Mouse (Mus musculus) monocyte, adult 2 months (primary cell): ENCODE measurements around the gene Cfap69.
"Not testable (repeated sequence)": the region's sequence is repeated elsewhere in the genome, so short reads cannot be mapped to it uniquely, and the experiment has no call there.

Source experiments
- DNase-seq, 2 experiments: peaks; one replicate each; pipeline ENCODE4 v3.0.0; 2022; ENCODE audit warnings: low spot score in 2 of 2, low read depth in 1 of 2

Cfap69 gene

DNA sequence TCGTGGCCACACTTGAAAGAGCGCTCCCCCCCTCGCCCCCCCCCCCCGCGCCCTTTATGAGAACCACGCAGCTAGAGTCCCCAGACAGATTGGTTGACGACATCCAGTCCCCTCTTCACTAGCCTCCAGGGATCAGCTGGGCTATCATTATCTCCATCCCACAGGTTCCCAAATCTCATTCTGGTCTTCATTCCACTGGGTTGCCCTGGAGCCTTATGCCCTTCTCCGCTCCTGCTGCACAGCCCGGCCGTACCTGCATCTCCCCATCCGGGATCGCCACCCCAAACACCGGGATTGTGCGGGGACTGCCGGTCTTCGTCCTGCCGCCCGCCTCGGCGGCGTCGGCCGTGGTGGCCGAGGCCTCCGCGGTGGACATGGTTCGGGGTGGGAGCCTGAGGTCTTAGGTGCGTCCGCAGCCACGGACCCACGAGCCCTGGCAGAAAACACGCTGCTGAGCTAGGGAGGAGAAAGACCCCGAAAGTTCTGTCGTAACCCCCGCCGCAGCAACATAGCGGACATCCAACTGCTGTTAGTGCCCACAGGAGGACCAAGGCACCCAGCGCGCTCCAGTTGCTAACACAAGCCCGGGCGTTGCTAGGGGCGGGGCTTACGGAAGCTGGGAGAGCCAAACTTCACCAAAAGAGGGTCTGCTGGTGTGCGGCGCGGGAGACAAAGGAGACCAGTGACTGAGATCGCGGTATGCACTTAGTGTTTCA is at the start of gene Cfap69:
Cfap69 (minus strand) TSS at position 585 of the 716 bp plus-strand sequence.
- DNase-seq: no peak

- no peak for DNase-seq
Measured at GRCm38 (mm10) chr5:5711032-5711431, 47.0 kb upstream of the Cfap69 start.

DNA sequence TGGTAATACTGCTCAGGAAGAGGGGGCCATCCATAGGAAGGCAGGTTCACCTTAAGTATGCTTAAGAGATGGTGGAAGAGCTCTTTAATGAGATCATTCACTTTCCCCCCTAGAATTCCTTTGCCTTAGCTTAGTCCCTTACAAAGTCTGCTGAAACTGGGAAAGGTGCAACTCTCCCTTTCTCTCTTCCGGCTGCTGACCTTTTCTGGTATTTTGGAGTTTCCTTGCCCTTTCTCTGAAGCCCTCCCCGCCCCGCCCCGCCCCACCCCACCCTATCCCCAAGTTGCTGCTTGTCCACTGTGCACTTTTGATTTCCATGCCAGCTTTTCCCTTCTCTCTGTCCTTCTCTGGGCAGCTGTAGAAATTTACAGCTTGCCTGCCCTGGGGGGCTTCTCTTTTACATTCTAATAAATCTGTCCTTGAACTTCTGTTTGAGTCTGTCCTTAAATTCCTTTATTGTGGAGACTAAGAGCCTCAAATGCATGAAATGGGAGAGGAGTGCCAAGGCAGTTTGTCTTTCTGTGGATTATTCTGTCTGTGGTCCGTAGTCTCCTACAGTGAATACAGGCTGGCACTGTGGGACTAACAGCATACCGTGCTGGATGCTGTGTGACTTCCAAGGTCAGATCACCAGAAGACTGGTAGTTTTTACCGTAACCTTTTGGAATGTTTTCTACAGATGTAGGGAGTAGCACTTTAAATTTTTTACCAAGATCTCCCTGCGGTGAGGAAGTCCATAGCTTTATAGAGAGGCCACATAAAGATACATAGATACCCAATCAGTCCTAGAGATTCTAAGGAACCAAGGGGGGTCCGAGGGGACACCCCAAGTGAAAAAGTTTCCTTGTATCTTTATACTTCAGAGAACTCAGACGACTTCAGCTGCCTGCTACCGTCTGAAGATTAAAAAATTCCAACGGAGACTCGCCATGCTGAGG is 43.6 kb upstream of the Cfap69 start:
- DNase-seq: no peak

DNA sequence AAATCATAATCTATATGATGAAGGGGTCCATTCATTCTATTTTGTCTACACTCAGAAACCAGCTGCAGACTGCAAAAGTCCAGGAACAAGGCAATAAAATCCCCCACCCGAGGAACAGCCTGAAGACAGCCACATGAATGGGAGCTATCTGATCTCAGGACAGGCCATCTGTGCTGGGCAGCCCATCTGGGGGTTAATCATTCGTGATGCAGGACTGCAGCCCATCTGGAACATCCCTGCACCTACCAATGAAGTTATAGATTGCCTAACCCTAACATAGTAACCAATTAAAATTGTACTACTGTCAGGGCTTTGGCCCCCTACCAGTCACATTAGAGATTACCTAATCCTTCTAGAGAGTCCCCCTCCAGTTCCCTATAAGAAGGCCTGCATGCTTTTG is 41.0 kb upstream of the Cfap69 start:
- no peak for DNase-seq

GRCm38 (mm10) chr5:5700386-5700785 is 36.3 kb upstream of the Cfap69 start:
- no peak for DNase-seq

DNA sequence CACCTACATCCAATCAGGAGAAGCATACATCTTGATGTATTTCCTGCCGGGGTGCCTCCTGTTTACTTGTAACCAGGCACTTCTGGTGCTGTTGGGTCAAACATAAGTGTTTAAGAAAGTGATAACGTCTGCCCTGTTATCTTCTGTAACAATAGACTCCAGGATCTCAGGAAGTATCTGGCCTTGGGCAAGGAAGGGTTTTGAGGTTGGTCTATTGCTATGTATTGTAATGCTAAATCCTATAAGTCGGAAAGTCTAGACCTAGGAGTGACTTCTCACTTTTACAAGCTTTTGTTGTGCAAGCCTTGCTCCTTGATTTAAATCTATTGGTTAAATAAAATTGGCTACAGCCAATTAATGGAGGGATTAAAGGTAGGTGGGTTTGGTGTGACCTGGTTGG is 34.8 kb upstream of the Cfap69 start:
- DNase-seq: no peak

- DNase-seq: no peak
Measured at GRCm38 (mm10) chr5:5695401-5695942, 31.4 kb upstream of the Cfap69 start.

- DNase-seq: no peak
Measured at GRCm38 (mm10) chr5:5693956-5694653, 30.1 kb upstream of the Cfap69 start, which contains the start of gene Steap2. Gene Steap2, minus strand, starts transcription at chr5:5694578.

GRCm38 (mm10) chr5:5693541-5693955 is 29.5 kb upstream of the Cfap69 start:
- DNase-seq: no peak

DNA sequence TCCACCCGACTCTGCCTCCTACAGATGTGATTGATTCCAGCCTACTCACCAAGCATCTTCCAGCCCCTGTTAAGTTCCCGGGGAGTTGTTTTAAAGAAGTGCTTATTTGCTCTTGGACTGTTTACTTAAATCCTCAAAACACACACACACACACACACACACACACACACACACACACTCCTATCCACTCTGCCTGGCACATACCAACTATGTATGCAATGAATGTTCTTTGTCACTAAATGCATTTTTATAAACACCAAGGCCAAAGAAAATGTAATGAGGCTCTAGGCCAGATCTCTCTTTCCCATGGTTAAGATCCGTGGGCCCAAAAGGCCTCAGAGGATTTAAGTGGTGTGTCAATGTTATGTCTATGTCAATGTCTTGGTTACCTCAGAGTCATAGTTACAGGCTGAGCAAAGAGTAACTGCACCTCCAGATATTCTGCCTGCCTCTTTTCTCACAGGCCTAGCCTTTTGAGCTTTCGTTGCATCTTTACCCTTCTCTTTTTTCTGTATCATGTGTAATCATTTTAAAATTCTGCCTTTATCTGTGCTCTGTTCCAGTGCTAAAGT is 28.2 kb upstream of the Cfap69 start:
- no peak for DNase-seq

DNA sequence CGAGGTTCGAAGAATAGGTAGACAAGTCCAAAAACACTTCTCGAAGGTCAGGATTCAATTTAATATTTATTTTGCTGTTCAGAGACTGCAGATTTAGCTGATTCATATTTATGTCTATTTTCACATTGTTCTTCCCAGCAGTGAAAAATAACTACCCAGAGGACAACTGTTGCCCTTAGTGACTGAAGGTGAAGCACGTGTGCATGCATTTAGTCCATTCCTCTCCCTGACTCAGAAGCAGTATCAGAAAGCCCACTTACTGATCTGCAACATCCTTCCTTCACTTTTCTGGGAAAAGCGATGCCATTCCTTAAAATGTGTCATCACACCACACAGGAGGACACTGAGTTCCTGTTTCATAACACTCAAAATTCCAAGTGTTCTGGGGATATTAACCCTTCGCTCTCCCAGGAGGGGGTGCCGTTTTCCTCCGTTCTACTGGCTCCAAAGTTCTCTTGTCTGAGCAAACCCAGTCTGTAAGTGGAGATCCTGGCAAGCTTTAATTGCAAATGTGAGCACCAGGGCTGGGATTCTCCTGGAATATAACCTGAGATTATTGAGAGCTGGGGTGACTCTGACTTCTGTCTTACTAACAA is 25.0 kb upstream of the Cfap69 start:
- DNase-seq: no peak

DNA sequence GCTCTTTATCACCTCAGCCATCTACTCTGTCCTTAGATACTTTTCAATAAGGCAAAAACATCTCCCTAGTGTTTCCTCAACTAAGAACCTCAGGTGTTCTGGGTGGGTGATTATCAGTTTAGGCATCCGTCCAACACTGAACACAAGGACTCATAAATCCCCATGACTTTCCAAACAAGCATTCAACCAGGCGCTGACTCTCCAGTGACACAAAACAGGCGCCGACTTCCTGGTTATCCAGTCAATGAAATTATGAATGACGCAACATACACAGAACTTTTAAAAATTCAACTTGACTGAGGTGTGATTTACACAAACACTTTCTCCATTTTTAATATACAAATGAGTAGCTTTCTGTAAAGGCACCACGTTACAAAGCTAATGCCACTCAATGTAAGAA is 24.2 kb upstream of the Cfap69 start:
- DNase-seq: no peak

DNA sequence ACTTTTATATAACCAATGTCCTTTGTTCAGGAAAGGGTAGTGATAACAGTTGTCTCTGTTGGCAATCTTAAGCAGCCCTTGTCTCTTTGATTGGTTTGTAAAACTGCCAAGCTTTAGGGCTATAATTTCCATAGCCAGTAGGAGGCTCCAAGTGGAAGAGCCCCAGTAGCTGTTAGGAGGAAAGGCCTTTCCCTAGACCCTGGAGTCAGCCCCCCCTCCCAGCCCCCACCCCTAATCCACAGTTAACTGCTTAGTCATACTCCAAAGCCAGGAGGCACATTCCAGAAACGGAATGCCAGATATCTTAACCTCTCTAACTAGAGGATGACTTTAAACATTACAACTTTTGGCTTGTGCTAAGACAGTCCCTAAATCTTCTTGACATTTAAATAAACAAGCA is 22.9 kb upstream of the Cfap69 start:
- DNase-seq: no peak

DNA sequence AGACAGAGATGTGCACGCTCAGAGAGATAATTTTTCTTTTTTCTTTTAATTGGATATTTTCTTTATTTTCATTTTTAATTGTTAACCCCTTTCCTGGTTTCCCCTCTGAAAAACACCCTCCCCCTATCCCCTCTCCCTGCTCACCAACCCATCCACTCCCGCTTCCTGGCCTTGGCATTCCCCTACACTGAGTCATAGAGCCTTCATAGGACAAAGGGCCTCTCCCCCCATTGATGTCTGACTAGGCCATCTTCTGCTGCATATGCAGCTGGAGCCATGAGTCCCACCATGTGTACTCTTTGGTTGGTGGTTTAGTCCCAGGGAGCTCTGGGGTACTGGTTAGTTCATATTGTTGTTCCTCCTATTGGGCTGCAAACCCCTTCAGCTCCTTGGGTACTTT is 20.9 kb upstream of the Cfap69 start:
- not testable (repeated sequence) for DNase-seq

GRCm38 (mm10) chr5:5683292-5683691 is 19.3 kb upstream of the Cfap69 start:
- DNase-seq: no peak

DNA sequence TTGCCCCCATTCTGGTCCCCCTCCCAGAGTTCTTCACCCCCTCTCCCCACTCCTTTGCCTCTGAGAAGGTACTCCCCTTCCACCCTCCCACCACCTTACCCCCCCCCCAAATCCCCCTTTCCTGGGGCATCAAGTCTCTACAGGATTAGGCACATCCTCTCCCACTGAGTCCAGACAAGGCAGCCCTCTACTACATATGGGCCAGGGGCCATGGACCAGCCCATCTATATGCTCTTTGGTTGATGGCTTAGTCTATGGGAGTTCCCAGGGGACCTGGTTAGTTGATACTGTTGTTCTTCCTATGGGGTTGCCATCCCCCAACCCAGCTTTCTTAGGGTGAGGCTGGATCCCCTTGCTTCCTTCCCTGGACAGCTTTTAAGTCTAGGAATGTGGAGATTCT is 15.4 kb upstream of the Cfap69 start:
- DNase-seq: no peak

- DNase-seq: no peak
Measured at GRCm38 (mm10) chr5:5676082-5676481, 12.0 kb upstream of the Cfap69 start.

- DNase-seq: no peak
Measured at GRCm38 (mm10) chr5:5668920-5669319, 4.9 kb upstream of the Cfap69 start.

GRCm38 (mm10) chr5:5664371-5664926 is 410 bp upstream of the Cfap69 start:
- no peak for DNase-seq

GRCm38 (mm10) chr5:5663057-5663456 is 982 bp downstream of the Cfap69 start:
- no peak for DNase-seq
